Mouse (Mus musculus) olfactory bulb, adult 2 months (tissue): ENCODE results near the gene Tbc1d17.

ENCODE experiments used
- CTCF ChIP-seq: fragments of 200-500 bp; IDR thresholded peaks from 2 replicates; pipeline ENCODE4 v1.5.1; 2012; ENCODE audit warnings: low read depth, mild to moderate bottlenecking, low read length, moderate library complexity; ENCODE audit not compliant: insufficient read depth
- POLR2A ChIP-seq: fragments of 200-500 bp; IDR thresholded peaks from 2 replicates; pipeline ENCODE4 v1.6.1; 2012; ENCODE audit warnings: mild to moderate bottlenecking, low read depth, low read length, moderate library complexity; ENCODE audit not compliant: insufficient read depth

GRCm38 (mm10) chr7:44839171-44839490, 9.7 kb downstream of the Tbc1d17 start:
- TF ChIP-seq POLR2A (no peak), CTCF (no peak)
